Mouse (Mus musculus) heart, adult 2 months (tissue): ENCODE results near the gene Nr4a2. TPM values are rescaled to one million over a fixed set of nuclear protein-coding genes. Genes with fewer than 3 reads are reported as not detected.

Experiments used
- DNase-seq, 2 experiments: peaks; one replicate each; pipeline ENCODE4 v3.0.0; 2021
- H3K27ac ChIP-seq: fragments of 200-600 bp; 2 replicates; pipeline ENCODE4 v1.8.1; 2022
- H3K27me3 ChIP-seq: fragments of 200-500 bp; 2 replicates; pipeline ENCODE4 v1.6.1; 2012; ENCODE audit warnings: mild to moderate bottlenecking, low read length, inconsistent platforms, mixed read lengths; ENCODE audit not compliant: control insufficient read depth, insufficient read depth
- H3K36me3 ChIP-seq: fragments of 200-500 bp; 2 replicates; pipeline ENCODE4 v1.6.1; 2012; ENCODE audit warnings: low read length, inconsistent platforms; ENCODE audit not compliant: control insufficient read depth, insufficient read depth
- H3K4me1 ChIP-seq: fragments of 200-500 bp; 2 replicates; pipeline ENCODE4 v1.6.1; 2011; ENCODE audit warnings: low read length; ENCODE audit not compliant: control insufficient read depth, insufficient read depth
- H3K4me3 ChIP-seq: fragments of 200-600 bp; 2 replicates; pipeline ENCODE4 v1.8.1; 2022
- H3K79me2 ChIP-seq: fragments of 200-500 bp; replicated peaks from 2 replicates; pipeline ENCODE4 v1.6.1; 2012; ENCODE audit warnings: mild to moderate bottlenecking, inconsistent platforms, low read length, moderate library complexity, mixed read lengths; ENCODE audit not compliant: control insufficient read depth, insufficient read depth
- H3K9ac ChIP-seq: fragments of 200-500 bp; 2 replicates; pipeline ENCODE4 v1.6.1; 2012; ENCODE audit warnings: low read depth, mild to moderate bottlenecking, control low read depth, inconsistent platforms, low read length, mixed read lengths
- CTCF ChIP-seq: fragments of 200-600 bp; IDR thresholded peaks from 2 replicates; pipeline ENCODE4 v1.8.1; 2022; ENCODE audit warnings: antibody characterized with exemption, mild to moderate bottlenecking, moderate library complexity
- EP300 ChIP-seq: fragments of 200-500 bp; IDR thresholded peaks from 2 replicates; pipeline ENCODE4 v1.6.1; 2011; ENCODE audit warnings: low read depth, low read length, control low read depth; ENCODE audit not compliant: insufficient read depth
- POLR2A ChIP-seq: fragments of 200-500 bp; IDR thresholded peaks from 2 replicates; pipeline ENCODE4 v1.6.1; 2011; ENCODE audit warnings: mild to moderate bottlenecking, low read depth, low read length, control low read depth; ENCODE audit not compliant: insufficient read depth
- WGBS: fragments of 180-500 bp; shearing (Covaris S2); methylation state at CpG from one replicate; pipeline ENCODE4 v1.1.7; 2018; 5-methylcytosine and 5-hydroxymethylcytosine counted together
- intact Hi-C: fragments of 180-260 bp; cut with DNase I; formaldehyde crosslinking; loops from one replicate; pipeline ENCODE4 v1.15.1; 2025
- long read RNA-seq: library from polyadenylated mRNA; stranded (forward); transcript quantifications from one replicate; pipeline ENCODE4 v2.0.0, GENCODE M21; 2021
- polyA plus RNA-seq: library from polyadenylated mRNA; depleted of rRNA; stranded (reverse); fragments of >200 nt; gene quantifications from 2 replicates; pipeline ENCODE4 v1.2.3, GENCODE M21; 2012; rRNA removed
- total RNA-seq, 2 experiments: library from RNA; stranded (reverse); gene quantifications; 2 replicates each; pipeline ENCODE4 v1.2.3; 2021

Gene Nr4a2
- total RNA-seq, result 1 to 10 TPM; 1.0 to 2.6 TPM
- polyA plus RNA-seq, result 1.1 and 1.5 TPM in 2 replicates
- long read RNA-seq, partial matches to known transcripts, result 1 of 2 reads
- long read RNA-seq, other reads (novel, unspliced or antisense), result 0 of 2 reads

- H3K4me3 ChIP-seq, result peak within 1 kb of the TSS; percentile 96
- H3K79me2 ChIP-seq, result no peaks in the 10 kb centered on the region
- H3K4me1 ChIP-seq, result peaks cover 5% of the 10 kb centered on the region
- DNase-seq, result peak; percentile 95 to 96
- intact Hi-C loops, result loop anchor here (2.0 to 5.0 kb wide), 3 partner anchors 59 to 193 kb away; no protein-coding TSS in a partner anchor
- H3K36me3 ChIP-seq, result peaks cover 4% of the 10 kb centered on the region; the same call in 1 of the 2 replicates
- H3K27ac ChIP-seq, result peak within 1 kb of the TSS; percentile 99
- TF ChIP-seq POLR2A (no peak; the same call in 1 of the 2 replicates), EP300 (no peak), CTCF (peak; percentile 18; the same call in 1 of the 2 replicates)
- no peaks in the 10 kb centered on the region for H3K27me3 ChIP-seq
- 9% methylated on average over 63 of the region's 69 CpGs for WGBS
- peak within 1 kb of the TSS; percentile 96 for H3K9ac ChIP-seq
Measured at GRCm38 (mm10) chr2:57123991-57124840, at the start of gene Nr4a2. Nr4a2 (minus strand) TSS chr2:57124003.

DNA sequence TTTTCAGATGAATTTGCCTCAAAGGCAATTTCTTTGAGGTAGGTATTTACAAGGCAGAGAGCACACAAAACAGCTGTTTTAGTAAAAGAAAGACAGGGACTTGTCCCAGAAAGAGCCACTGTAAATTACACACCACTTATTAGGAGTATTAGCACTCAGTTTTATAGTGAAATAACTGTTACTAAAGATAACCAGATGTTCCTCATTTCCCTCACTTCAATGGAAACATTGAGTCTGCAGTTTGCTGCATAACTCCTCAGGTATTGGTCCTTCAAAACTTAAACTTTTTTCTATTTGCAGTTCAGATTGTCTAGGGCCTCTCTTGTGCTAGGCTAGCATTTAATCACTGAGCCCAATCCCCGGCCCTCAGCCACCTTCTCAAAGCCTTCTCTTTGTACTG, 41.6 kb upstream of the Nr4a2 start:
- no peaks in the 10 kb centered on the region for H3K27me3 ChIP-seq
- H3K27ac ChIP-seq, result no peak overlapping the region
- no peak overlapping the region for H3K4me3 ChIP-seq
- TF ChIP-seq CTCF (no peak), EP300 (no peak), POLR2A (no peak)
- no peaks in the 10 kb centered on the region for H3K4me1 ChIP-seq
- intact Hi-C loops, result no loop called here
- H3K79me2 ChIP-seq, result no peaks in the 10 kb centered on the region
- H3K9ac ChIP-seq, result no peak overlapping the region
- H3K36me3 ChIP-seq, result no peaks in the 10 kb centered on the region
- DNase-seq, result no peak
- WGBS, result 86% methylated on average over 1 of the region's 1 CpGs

GRCm38 (mm10) chr2:57156814-57157213, 33.0 kb upstream of the Nr4a2 start:
- 74% methylated on average over 9 of the region's 9 CpGs for WGBS
- intact Hi-C loops, result no loop called here
- Histone ChIP-seq H3K79me2 (no peaks in the 10 kb centered on the region), H3K27me3 (no peaks in the 10 kb centered on the region), H3K9ac (no peak overlapping the region), H3K4me1 (no peaks in the 10 kb centered on the region), H3K27ac (no peak overlapping the region), H3K36me3 (no peaks in the 10 kb centered on the region), H3K4me3 (no peak overlapping the region)
- DNase-seq, result no peak
- TF ChIP-seq EP300 (no peak), CTCF (no peak), POLR2A (no peak)

GRCm38 (mm10) chr2:57149796-57150195, 26.0 kb upstream of the Nr4a2 start:
- DNase-seq, result no peak
- no peak overlapping the region for H3K9ac ChIP-seq
- intact Hi-C loops, result no loop called here
- WGBS, result 74% methylated on average over 4 of the region's 4 CpGs
- H3K27me3 ChIP-seq, result no peaks in the 10 kb centered on the region
- H3K4me3 ChIP-seq, result no peak overlapping the region
- TF ChIP-seq POLR2A (no peak), CTCF (no peak), EP300 (no peak)
- no peaks in the 10 kb centered on the region for H3K4me1 ChIP-seq
- no peaks in the 10 kb centered on the region for H3K79me2 ChIP-seq
- no peak overlapping the region for H3K27ac ChIP-seq
- no peaks in the 10 kb centered on the region for H3K36me3 ChIP-seq

DNA sequence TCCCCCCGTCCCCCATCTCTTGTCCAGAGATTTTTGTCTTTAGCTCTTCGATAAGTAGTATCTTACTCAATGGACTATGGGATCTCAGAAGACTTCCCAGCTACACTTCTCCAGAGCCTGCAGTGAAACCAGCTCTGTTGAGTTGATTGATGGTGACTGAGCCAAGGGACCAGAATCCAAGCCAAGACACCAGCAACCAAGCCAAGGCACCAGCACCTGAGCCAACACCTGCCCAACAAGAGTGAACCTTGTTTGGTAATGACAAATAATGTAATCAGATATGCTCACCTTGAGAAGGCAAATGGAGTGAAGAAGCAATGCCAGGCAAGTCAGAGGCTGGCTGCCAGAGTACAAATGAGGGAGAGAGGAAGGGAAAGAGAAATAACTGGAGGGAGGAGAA, 24.4 kb upstream of the Nr4a2 start:
- H3K4me3 ChIP-seq, result no peak overlapping the region
- no peaks in the 10 kb centered on the region for H3K27me3 ChIP-seq
- TF ChIP-seq POLR2A (no peak), EP300 (no peak), CTCF (no peak)
- intact Hi-C loops, result no loop called here
- no peaks in the 10 kb centered on the region for H3K4me1 ChIP-seq
- H3K36me3 ChIP-seq, result no peaks in the 10 kb centered on the region
- H3K9ac ChIP-seq, result no peak overlapping the region
- DNase-seq, result no peak
- H3K27ac ChIP-seq, result no peak overlapping the region
- no peaks in the 10 kb centered on the region for H3K79me2 ChIP-seq
- 78% methylated on average over 2 of the region's 2 CpGs for WGBS
